Mouse (Mus musculus) heart, postnatal 36 days (tissue): ENCODE data around the gene Eea1. TPM values are rescaled to one million over a fixed set of nuclear protein-coding genes. Genes with fewer than 3 reads are reported as not detected.

Experiments
- DNase-seq, 2 experiments: peaks; one replicate each; pipeline ENCODE4 v3.0.0; 2021 to 2022
- intact Hi-C: fragments of 180-260 bp; cut with DNase I; formaldehyde crosslinking; loops from one replicate; pipeline ENCODE4 v1.15.1; 2025
- total RNA-seq, 2 experiments: library from RNA; stranded (reverse); gene quantifications; 2 replicates each; pipeline ENCODE4 v1.2.3; 2021

Eea1 gene
- total RNA-seq, 2 experiments from 2014 or later, result 31.4 to 36.0 TPM

DNA sequence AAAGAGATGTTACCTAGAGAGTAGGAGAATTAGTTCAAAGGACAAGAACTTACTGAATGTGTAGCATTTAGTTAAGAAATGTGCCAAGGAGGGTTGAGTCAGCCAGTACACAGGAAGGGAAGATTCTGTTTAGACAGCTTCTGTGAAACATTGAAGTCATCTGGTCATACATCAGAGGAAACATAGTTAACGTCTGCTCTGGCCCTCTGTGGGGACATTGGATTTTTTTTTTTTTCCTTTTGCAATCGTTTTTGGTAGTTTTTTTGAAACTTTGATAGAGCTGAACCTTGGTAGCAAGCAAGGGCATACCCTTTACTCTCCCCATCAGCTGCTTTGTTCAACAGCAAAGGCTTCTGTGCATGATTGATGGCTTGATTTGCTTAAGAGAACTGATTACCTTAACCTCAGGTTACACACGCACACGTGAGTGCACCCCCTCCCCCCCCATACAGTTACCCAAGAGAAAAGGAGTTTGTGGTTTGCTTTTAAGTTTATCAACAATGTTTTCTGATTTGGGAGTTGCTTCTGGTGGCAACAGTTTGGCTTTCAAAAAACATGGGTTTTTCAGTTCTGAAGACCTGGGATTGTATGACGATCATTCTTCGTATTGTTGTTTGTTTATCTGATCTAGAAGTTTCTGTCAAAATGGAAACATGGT, 1.4 kb downstream of the Eea1 start:
- DNase-seq, result no peak
- intact Hi-C loops, result loop anchor here (2.0 to 5.0 kb wide), 2 partner anchors 29 to 85 kb away; no protein-coding TSS in a partner anchor

DNA sequence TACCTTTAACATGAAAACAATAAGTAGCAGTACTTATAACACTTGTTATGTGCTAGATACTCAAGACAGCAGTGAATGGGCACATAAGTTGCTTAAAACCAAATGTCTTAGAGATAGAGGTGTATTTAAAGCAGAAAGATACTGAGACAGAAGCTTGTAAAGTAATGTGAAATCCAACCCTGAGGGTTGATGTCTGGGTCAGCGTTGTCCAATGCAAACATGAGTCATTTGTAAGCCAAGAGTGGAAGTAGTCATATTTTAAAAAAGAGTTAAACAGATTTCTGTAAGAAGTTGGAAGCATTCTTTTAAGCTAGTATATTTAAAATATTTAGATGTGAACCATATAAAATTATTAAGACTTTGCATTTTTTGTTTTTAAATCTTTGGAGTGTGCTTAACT, 4.6 kb downstream of the Eea1 start:
- DNase-seq, result no peak

GRCm38 (mm10) chr10:95949410-95949809, 9.0 kb downstream of the Eea1 start:
- intact Hi-C loops, result no loop called here
- no peak for DNase-seq

More for the DNA sequence above, 4.6 kb downstream of the Eea1 start:
- intact Hi-C loops, result no loop called here

DNA sequence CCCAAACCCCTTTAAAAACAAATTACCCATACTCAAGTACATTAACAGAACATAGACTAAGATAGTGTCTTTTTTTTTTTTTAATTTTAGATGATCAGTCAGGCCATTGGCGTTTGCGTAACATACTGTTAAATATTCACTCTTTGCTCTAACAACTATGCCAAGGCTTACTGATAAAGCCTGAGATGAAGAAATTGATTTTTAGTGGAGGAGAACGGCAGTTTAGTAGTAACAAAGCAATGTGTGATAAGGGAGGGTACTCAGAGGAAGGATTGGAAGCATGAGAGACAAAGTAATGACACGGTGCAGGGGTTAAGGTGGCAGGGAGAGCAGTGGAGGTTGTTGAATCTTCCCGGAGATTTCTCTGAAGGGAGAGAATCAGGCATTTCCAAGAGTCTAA, 9.7 kb downstream of the Eea1 start:
- no peak for DNase-seq
- intact Hi-C loops, result no loop called here

DNA sequence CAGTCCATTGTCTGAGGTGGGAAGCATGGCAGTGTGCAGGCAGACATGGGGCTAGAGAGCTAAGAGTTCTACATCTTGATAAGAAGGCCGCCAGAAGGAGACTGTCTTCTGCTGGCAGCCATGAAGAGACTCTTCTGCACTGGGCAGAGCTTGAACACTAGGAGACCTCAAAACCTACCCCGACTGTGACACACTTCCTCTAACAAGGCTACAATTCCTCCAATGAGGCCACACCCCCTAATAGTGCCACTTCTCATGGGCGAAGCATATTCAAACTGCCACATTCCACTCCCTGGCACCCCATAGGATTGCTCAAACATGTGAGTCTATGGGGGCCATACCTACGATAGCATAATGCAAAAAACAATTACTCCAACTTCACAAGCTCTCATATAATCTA, 10.3 kb downstream of the Eea1 start:
- no peak for DNase-seq
- intact Hi-C loops, result no loop called here

DNA sequence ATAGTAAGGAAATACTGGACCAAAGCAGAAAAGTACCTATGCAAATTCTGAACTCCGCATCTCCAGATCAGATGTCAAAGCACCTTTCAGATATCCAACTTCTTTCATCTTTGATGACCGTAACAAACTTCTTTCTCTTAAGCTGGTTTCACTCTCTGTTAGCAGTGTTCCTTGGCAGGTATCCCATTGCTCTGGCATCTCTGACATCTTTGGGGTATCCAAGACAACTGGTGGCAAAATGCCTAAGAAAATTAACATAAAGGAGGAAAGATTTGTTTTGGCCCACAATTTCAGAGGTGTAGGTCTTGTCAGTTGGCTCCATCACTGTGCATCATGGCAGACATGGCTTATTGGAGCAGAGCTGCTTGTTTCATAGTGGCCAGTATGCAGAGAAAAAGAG, 10.9 kb downstream of the Eea1 start:
- intact Hi-C loops, result no loop called here
- DNase-seq, result no peak

GRCm38 (mm10) chr10:95956629-95957028, 16.2 kb downstream of the Eea1 start:
- intact Hi-C loops, result no loop called here

DNA sequence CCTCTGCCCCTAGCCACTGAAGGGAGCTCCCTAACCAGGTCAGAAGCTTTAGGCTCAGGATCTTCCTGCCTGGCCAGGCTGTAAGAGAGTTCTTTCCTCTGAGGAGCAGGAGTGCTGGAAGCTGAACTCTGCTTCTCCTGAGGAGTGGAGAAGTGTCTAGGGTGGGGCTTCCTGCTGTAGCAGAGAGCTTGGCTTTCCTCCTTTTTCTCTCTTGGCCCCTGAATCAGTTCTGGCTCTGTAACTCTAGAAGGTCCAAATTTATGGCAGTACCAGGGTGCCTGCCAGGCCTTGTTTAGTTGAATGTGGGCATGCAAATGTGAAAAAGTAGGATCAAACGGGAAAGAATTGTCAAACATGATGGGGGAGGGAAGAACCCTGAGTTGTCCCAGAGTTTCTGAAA, 17.1 kb downstream of the Eea1 start:
- intact Hi-C loops, result no loop called here
- no peak for DNase-seq

More at GRCm38 (mm10) chr10:95956629-95957028, 16.2 kb downstream of the Eea1 start:
- DNase-seq, result no peak

GRCm38 (mm10) chr10:95964679-95965078, 24.2 kb downstream of the Eea1 start:
- intact Hi-C loops, result no loop called here
- no peak for DNase-seq

- intact Hi-C loops, result loop anchor here (2.0 kb wide), 1 partner anchor 29 kb away; the partner anchor contains the start of gene Eea1
- no peak for DNase-seq
Observed at GRCm38 (mm10) chr10:95969694-95970093, 29.2 kb downstream of the Eea1 start.

DNA sequence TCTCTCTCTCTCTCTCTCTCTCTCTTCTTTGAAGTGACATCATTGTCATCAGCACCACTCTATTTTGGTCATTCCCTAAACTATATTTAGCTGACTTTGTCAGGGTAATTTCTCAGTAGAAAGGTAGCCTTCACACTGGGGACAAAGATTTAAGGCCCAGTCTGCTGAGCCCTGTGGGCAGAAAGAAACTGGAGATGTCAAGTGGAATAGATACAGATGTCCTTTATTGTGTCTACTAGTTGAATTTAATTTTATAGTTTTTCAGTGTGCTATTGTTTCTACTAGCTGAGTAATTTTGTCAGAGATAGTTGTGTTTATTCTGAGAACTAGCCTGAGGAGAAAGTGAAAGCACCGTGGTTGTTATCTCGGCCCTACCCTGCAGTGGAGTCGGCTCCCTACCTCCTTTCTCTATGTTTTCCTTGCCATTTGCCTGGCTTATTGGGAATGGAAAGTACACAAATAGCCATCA, 30.3 kb downstream of the Eea1 start:
- peak; percentile 11 for DNase-seq
- intact Hi-C loops, result loop anchor here (2.0 kb wide), 1 partner anchor 30 kb away; the partner anchor contains the start of gene Eea1

DNA sequence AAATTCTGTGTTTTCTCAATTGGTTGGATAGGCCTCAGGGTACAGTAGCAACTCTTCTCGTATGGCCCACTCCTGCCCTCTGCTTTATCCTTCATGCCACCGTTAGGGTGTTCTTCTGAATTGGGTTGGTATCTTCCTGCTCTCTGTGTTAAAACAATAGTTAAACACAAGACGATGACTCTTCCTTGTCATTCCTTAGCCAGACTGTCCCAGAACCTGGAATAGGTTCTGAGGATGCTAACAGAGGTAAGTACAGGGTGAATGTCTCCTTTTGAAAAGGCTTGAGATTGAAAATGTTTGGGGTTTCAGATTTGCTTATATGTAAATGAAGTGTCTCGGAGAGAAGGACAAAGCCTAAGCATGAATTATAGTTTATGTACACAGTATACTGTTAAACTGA, 30.9 kb downstream of the Eea1 start:
- intact Hi-C loops, result loop anchor here (2.0 kb wide), 1 partner anchor 31 kb away; the partner anchor contains the start of gene Eea1
- no peak for DNase-seq

GRCm38 (mm10) chr10:95971942-95972341, 31.5 kb downstream of the Eea1 start:
- DNase-seq, result no peak
- intact Hi-C loops, result loop anchor here (2.0 kb wide), 1 partner anchor 31 kb away; the partner anchor contains the start of gene Eea1

DNA sequence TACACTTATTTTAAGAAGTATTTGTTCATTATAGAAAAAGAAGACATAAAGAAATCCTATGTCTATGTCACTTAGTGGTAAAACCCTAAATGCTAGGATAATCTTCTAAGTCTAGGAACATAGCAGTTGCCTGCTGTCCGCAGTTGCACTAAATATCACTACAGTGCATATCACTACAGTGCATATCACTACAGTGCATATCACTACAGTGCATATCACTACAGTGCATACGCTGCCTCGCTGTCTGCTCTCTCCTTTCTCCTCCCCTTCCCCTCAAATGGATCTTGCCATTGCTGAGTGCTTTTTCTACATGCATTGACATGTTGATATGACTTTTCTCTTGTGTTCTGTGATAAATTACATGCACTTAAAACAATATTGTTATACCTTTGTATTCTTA, 34.0 kb downstream of the Eea1 start:
- DNase-seq, result no peak
- intact Hi-C loops, result no loop called here

DNA sequence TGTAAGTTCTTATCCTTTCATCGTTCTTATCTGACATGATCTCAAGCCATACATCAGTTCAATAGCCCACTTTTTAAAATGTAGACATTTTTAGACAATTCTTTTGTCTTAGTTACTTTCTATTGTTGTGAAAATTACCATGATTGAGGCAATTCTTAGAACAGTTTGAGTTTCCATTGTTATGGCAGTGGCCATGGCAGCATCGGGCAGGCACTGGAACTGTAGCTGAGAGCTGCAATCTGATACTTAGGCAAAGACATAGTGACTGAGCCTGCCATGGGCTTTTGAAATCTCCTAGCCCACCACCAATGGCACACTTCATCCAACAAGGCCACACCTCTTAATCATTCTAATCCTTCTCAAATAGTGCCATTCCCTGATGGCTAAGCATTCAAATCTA, 36.3 kb downstream of the Eea1 start:
- intact Hi-C loops, result no loop called here
- no peak for DNase-seq

DNA sequence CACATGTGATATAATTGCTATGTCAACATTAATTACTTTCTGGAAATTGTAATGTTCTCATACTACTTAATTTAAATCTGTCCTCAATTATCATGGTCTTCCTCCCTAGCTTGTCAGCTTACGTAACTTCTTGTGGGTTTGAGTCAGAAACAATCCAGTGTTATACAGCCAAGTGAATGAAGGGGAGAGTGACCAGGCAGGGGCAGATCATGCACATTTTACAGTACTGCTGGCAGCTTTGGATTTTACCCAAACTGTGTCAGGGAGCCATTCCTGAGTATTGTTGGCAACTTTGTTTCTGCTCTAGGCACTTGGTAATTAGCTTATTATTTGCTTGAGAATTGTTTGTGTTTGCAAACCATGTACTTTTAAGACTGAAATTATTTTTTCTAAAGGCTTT, 49.3 kb downstream of the Eea1 start:
- intact Hi-C loops, result no loop called here
- no peak for DNase-seq

DNA sequence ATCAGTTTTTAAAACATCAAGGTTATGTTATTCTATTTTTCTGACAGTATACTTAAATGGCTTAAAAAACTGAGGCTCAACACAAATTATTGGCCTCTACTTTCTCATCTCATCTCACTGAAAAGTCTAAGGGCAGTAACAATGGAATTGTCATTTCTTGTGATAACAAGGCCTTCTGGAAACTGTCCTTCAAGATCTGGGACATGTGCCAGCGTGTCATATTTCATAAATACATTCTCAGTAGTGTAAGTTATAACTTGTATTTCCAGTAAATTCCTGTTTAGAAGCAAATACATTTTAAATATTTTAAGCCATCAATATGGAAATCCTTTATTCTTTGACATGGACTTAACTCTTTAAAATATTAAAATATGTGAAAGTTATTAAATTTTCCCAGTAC, 50.7 kb downstream of the Eea1 start:
- DNase-seq, result no peak
- intact Hi-C loops, result no loop called here

GRCm38 (mm10) chr10:96000904-96001303, 60.5 kb downstream of the Eea1 start:
- intact Hi-C loops, result no loop called here
- DNase-seq, result no peak

DNA sequence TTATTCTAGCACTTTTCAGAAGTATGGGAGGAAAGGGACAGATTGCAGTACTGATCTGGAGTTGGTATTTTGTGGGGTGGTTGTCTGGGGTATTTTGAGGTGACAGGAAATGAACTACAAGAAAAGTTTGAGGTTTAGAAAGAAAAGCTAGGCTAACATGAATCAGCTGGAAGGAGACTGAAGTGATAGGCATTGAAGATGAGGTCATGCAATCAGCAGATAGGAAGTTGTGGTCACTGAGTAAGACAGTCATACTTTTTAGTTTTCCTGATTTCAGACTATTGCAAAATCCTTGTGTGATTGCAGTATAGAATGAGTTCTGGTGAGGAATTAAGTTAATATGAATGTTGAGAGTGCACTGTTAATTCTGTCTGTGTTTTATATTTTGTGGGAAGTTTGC, 75.3 kb downstream of the Eea1 start:
- intact Hi-C loops, result no loop called here
- DNase-seq, result no peak

DNA sequence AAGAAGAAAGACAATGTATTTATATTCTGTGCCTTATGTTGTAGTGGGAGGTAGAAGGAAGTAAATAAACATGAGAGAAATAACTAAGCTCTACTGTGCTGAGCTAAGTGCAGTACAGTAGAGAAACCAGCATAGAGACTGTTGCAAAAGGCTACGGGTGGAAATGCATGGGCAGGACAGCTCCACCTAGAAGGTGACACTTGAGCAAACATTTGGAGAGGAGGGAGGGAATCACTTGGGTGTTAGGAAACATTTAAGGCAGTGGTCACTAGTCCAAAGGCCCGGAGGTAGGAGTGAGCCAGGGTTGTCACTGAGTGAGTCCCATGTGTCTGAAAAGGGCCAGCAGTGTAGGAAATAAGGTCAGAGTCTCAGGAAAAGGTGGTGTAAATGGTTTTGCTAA, 77.0 kb downstream of the Eea1 start:
- no peak for DNase-seq
- intact Hi-C loops, result no loop called here

- intact Hi-C loops, result loop anchor here (1.0 to 10.0 kb wide), 4 partner anchors 135 to 546 kb away; no protein-coding TSS in a partner anchor
- DNase-seq, result peak in 1 of 2 experiments; percentile 30
Observed at GRCm38 (mm10) chr10:96033356-96033984, 93.0 kb downstream of the Eea1 start.

GRCm38 (mm10) chr10:96034106-96034505, 93.7 kb downstream of the Eea1 start:
- intact Hi-C loops, result loop anchor here (5.0 to 10.0 kb wide), 2 partner anchors 339 to 547 kb away; no protein-coding TSS in a partner anchor
- no peak for DNase-seq
